Mouse (Mus musculus): ENCODE results near the gene Ccr9.

GRCm38 (mm10) chr9:123657457-123657856 is 20.8 kb upstream of the Ccr9 start:
- TF ChIP-seq GATA1 (IDR thresholded peaks at IDR 0.05; ENCODE audit: borderline replicate concordance, low read length) (no peak), FLI1 (IDR thresholded peaks at IDR 0.05; ENCODE audit: low read length) (no peak)
